Mouse (Mus musculus) liver, embryonic 18 days (tissue): ENCODE results near the gene Ptma. TPM values are rescaled to one million over a fixed set of nuclear protein-coding genes. Genes with fewer than 3 reads are reported as not detected.

Experiments
- polyA plus RNA-seq: library from polyadenylated mRNA; depleted of rRNA; stranded (reverse); fragments of >200 nt; gene quantifications from 2 replicates; pipeline ENCODE4 v1.2.3, GENCODE M21; 2012; rRNA removed

Ptma gene
- 723 and 764 TPM in 2 replicates for polyA plus RNA-seq

DNA sequence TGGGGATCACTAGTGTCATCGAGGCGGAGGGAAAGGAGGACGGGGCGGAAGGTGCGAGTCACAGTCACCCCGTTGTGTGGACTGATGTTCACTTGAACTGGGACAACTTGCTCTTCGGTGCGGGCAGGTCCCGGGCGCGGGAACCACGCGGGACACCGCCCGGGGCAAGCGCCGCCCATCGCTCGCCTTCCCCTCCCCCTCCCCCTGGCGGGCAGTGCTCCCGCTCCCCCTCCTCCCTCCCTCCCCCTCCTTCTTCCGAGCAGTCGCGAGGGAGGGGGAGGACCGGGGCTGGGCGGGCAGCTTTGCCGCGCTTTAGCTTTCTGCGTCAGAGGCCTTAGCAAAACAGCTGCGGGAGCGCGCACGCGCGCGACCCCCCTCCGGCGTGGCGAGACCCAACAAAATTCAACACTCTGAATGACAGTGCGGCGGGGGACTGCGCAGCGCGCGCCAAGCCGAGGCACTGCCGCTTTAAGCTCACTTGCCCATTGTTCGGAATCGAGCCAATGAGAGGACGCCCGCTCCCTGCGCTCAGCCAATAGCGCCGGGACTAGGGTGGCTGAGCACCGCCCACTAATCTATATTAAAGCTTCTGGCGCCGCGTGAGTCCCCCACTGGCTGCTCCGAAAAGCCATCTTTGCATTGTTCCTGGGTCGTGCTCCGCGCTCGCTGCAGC lies at the start of gene Ptma:
Gene Ptma, plus strand, starts transcription at position 611 of the 673 bp plus-strand sequence.

Other genes with a start within 250 kb of the Ptma start
- gene B3gnt7, start 223.9 kb upstream of the Ptma start, polyA plus RNA-seq: 0.60 and 0.89 TPM in 2 replicates
- 85.7 and 114 TPM in 2 replicates for gene Ncl, start 167.3 kb upstream of the Ptma start, polyA plus RNA-seq
- not detected in 2 replicates for gene Nmur1, start 100.5 kb upstream of the Ptma start, polyA plus RNA-seq
- not detected in 2 replicates for gene Tex44, start 100.4 kb upstream of the Ptma start, polyA plus RNA-seq
- 21.9 and 23.4 TPM in 2 replicates for gene Pde6d, start 55.9 kb downstream of the Ptma start, polyA plus RNA-seq
- gene Cops7b, start 56.2 kb downstream of the Ptma start, polyA plus RNA-seq: 14.2 and 16.3 TPM in 2 replicates
- gene Nppc, start 143.8 kb downstream of the Ptma start, polyA plus RNA-seq: 0.02 TPM in 1 of 2 replicates, not detected in the other
- gene Dis3l2, start 177.1 kb downstream of the Ptma start, polyA plus RNA-seq: 6.7 TPM in 2 replicates